Mouse (Mus musculus): ENCODE results near the gene Cep83. TPM values are rescaled to one million over a fixed set of nuclear protein-coding genes. Genes with fewer than 3 reads are reported as not detected.

Gene Cep83
- polyA plus RNA-seq, 1 experiment: 1.2 TPM

DNA sequence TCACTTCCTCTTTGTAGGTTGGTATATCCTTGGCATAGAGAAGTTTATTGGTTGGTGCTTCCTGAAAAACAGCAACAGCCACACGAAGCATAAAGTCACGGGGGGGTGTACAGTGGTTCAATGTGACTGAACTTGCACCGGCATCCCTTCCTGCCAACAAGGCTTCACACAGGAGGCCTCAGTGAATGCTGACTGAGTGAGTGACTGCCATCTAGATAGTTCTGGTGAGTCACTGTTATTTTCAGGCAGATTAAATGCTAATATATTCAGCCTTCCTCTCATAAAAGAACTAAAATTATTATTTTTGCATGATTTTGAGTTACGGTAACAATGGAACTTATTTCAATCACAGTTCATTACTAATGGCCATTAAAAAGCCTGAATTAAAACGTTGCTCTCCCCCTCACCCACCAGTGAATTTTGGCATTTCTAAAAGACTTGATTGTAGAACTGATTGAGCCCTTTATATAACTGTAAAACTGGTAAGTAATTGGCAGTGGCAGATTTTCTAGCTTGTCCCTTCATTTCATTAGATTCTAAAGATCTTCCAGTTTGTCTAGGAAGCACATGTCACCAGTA, 106.3 kb downstream of the Cep83 start:
- Histone ChIP-seq H3K36me3 (ENCODE audit: control insufficient read depth) (peaks cover 25% of the 10 kb centered on the region), H3K4me1 (ENCODE audit: control insufficient read depth) (no peaks in the 10 kb centered on the region), H3K27me3 (ENCODE audit: control insufficient read depth) (no peaks in the 10 kb centered on the region), H3K4me3 (replicated peaks) (no peak overlapping the region), H3K9me3 (ENCODE audit: control insufficient read depth, low read length) (no peaks in the 10 kb centered on the region)
- no peak for TF ChIP-seq TAL1 (IDR thresholded peaks at IDR 0.05; ENCODE audit: low read length)
- TF ChIP-seq GATA1 (IDR thresholded peaks at IDR 0.05; ENCODE audit: low read length): no peak

DNA sequence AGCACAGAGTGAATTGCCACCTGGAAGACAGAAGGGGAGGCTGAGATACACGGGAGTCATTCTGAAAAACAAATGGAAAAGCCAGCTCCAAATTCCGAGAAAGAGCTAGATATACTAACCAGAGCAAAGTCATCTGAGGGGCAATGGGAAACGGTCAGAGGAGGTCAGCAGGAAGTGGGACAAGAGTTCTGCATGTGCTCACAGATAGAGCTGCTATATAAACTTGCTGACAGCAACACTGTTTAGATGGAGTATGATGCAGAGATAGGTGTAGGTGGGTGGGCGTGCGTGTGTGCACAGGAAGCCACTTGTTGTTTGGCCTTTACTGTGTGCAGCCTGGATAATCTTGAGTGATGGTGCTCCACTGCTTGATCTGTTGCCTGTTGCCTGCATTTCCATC, 109.7 kb downstream of the Cep83 start:
- TF ChIP-seq GATA1 (IDR thresholded peaks at IDR 0.05; ENCODE audit: low read length) (no peak), TAL1 (IDR thresholded peaks at IDR 0.05; ENCODE audit: low read length) (no peak)
- Histone ChIP-seq H3K27me3 (ENCODE audit: control insufficient read depth) (no peaks in the 10 kb centered on the region), H3K4me3 (replicated peaks) (no peak overlapping the region), H3K4me1 (ENCODE audit: control insufficient read depth) (peaks cover 5% of the 10 kb centered on the region), H3K36me3 (ENCODE audit: control insufficient read depth) (peaks cover 12% of the 10 kb centered on the region), H3K9me3 (ENCODE audit: control insufficient read depth, low read length) (no peaks in the 10 kb centered on the region)

DNA sequence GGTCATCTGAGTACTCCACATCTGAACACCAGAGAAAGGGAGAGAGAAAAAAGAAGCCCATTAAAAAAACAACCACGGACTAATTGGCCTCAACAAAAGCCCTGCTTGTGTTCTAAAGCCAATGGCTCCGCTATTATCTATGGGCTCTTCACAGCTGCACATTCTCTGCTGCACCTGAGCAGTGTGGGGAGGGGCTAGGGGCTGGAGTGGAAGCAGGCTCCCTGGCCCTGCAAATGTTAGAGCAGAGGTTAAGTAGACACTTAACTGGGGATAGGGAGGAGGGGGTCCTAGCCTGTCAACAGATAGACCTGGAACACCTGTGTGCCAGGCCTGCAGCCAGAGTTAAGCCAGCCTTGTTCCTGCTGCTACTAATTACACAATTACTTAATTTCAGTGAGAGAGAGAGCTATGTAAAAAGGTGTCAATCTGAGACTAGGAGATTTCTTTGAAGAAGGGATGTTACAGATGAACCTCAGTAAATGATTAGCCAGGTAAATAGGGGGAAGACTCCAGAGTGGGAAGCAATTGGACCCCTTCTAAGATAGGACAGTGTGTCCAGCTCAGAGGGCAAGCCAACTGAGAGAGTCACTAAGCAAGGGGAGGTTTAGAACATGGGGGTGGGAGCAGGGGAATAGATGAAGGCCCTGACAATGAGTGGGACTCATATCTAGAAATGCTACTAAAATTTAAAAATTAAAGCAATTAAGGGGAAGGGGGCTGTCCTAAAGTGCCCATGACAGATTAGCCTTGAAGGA, 111.2 kb downstream of the Cep83 start:
- peaks cover 7% of the 10 kb centered on the region for H3K36me3 ChIP-seq (ENCODE audit: control insufficient read depth)
- peaks cover 5% of the 10 kb centered on the region for H3K4me1 ChIP-seq (ENCODE audit: control insufficient read depth)
- H3K27me3 ChIP-seq (ENCODE audit: control insufficient read depth): no peaks in the 10 kb centered on the region
- no peak overlapping the region for H3K4me3 ChIP-seq (replicated peaks)
- TF ChIP-seq TAL1 (IDR thresholded peaks at IDR 0.05; ENCODE audit: low read length) (no peak), GATA1 (IDR thresholded peaks at IDR 0.05; ENCODE audit: low read length) (no peak)
- H3K9me3 ChIP-seq (ENCODE audit: control insufficient read depth, low read length): no peaks in the 10 kb centered on the region

DNA sequence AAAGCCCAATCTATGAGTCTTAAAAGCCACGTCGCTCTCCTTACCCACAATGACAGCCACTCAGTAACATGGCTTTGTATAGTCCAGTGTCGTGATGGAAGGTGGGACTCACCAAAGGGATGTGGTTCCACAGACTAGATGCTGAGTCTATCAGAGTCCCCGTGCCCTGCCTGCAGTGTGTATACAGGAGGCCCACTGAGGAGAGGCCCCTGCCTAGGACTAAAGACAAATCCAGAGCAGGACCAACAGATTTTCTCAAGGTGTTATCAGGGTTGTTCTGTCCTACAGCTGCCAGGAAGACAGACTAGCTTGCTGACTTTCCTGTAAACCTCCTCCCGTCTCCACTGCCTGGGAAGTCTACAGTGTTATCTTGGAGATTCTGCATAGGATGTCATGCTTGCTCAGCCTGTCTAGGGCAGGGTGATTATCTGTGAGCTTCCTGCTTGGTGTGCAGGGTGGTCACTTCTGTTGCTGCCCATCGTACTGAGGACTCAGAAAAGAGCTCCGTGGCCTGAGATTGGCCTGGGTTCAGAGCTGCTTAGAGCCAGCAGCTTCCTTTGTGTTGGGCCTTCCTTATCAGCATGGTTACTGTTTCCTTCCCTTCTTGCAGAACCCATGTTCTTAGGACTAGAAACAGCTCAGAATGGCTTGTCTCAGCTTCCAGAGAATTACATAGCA, 112.4 kb downstream of the Cep83 start:
- peaks cover 3% of the 10 kb centered on the region for H3K36me3 ChIP-seq (ENCODE audit: control insufficient read depth)
- H3K9me3 ChIP-seq (ENCODE audit: control insufficient read depth, low read length): no peaks in the 10 kb centered on the region
- no peak overlapping the region for H3K4me3 ChIP-seq (replicated peaks)
- TF ChIP-seq GATA1 (IDR thresholded peaks at IDR 0.05; ENCODE audit: low read length) (no peak), TAL1 (IDR thresholded peaks at IDR 0.05; ENCODE audit: low read length) (no peak)
- H3K27me3 ChIP-seq (ENCODE audit: control insufficient read depth): no peaks in the 10 kb centered on the region
- H3K4me1 ChIP-seq (ENCODE audit: control insufficient read depth): peaks cover 5% of the 10 kb centered on the region

DNA sequence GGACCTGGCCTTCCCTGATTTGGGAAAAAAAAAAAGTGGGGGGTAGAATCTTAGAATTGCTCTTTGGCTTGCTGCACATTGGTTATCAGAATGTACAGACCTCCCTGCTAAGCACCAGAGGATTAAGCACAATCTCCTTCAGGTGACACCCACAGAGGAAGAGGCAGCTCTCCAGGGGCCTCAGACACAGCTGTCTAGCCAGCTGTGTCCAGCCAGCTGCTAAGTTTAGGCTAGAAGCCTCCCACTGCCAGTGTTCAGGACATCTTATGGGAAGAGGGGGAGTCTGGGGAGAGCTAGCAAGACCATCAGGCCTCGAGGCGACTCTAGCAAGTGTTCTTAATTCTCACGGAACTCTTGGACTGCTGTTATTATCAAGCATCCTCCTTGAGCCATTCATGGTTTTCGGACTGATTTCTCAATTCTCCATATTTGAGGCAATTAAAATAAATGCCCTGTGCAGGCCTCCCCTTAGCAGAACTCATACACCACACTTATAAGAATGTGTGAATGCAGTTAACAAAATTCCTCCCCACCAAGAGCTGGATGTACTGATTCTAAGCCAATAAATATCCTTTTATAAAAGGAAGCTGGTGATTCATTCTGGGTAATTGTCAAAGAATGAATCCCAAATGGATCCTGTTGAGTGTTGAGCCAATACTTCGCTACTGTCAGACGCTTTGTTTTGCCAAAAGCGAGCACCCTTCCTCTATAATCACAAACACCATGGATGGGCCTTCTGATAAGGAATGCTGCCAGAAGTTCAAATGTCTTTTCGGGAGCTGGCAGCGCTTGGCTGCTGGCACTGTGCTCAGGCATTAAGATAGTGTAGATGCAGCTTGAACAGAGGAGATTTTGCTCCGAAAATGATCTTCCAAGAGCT, 115.8 kb downstream of the Cep83 start:
- Histone ChIP-seq H3K27me3 (ENCODE audit: control insufficient read depth) (no peaks in the 10 kb centered on the region), H3K9me3 (ENCODE audit: control insufficient read depth, low read length) (no peaks in the 10 kb centered on the region), H3K36me3 (ENCODE audit: control insufficient read depth) (no peaks in the 10 kb centered on the region), H3K4me1 (ENCODE audit: control insufficient read depth) (peaks cover 15% of the 10 kb centered on the region), H3K4me3 (replicated peaks) (no peak overlapping the region)
- no peak for TF ChIP-seq GATA1 (IDR thresholded peaks at IDR 0.05; ENCODE audit: low read length)
- TF ChIP-seq TAL1 (IDR thresholded peaks at IDR 0.05; ENCODE audit: low read length): no peak

DNA sequence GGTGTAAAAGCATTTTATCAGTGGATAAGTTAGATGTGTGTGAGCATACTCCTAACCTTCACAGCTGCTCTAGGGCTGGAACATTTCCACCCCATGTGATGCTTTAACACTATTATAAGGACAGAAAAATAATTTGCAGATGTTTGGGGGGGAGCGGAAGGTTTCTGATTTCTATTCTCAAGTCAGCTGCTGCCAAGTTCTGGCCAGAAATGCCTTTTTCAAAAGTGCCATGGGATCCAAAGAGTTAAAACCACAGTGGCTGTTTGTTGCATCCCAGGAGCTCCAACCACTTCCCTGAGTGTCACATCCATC, 116.4 kb downstream of the Cep83 start:
- H3K9me3 ChIP-seq (ENCODE audit: control insufficient read depth, low read length): no peaks in the 10 kb centered on the region
- TF ChIP-seq TAL1 (IDR thresholded peaks at IDR 0.05; ENCODE audit: low read length) (no peak), GATA1 (IDR thresholded peaks at IDR 0.05; ENCODE audit: low read length) (no peak)
- no peaks in the 10 kb centered on the region for H3K27me3 ChIP-seq (ENCODE audit: control insufficient read depth)
- H3K4me1 ChIP-seq (ENCODE audit: control insufficient read depth): peaks cover 19% of the 10 kb centered on the region
- no peak overlapping the region for H3K4me3 ChIP-seq (replicated peaks)
- no peaks in the 10 kb centered on the region for H3K36me3 ChIP-seq (ENCODE audit: control insufficient read depth)

DNA sequence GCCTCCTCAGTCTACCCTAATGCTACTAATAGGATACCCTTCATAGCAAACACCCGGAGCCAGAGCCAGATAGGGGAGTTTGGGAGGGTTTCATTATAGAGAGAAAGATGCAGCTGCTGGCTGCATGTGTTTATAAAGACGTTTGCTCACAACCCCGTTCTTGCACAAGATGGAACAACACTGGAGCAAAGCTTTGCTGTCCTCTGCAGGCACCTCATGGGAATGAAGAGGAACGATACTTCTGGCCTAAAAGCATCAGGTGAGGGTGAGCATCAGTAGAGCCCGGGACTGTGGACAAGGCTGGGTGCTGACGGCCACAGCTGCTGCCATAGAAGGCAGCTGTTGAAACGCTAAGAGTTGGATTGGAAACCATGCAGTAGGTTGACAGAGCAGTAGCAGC, 118.9 kb downstream of the Cep83 start:
- H3K36me3 ChIP-seq (ENCODE audit: control insufficient read depth): no peaks in the 10 kb centered on the region
- H3K4me1 ChIP-seq (ENCODE audit: control insufficient read depth): peaks cover 21% of the 10 kb centered on the region
- TF ChIP-seq GATA1 (IDR thresholded peaks at IDR 0.05; ENCODE audit: low read length): no peak
- TF ChIP-seq TAL1 (IDR thresholded peaks at IDR 0.05; ENCODE audit: low read length): no peak
- H3K9me3 ChIP-seq (ENCODE audit: control insufficient read depth, low read length): no peaks in the 10 kb centered on the region
- H3K4me3 ChIP-seq (replicated peaks): no peak overlapping the region
- no peaks in the 10 kb centered on the region for H3K27me3 ChIP-seq (ENCODE audit: control insufficient read depth)

DNA sequence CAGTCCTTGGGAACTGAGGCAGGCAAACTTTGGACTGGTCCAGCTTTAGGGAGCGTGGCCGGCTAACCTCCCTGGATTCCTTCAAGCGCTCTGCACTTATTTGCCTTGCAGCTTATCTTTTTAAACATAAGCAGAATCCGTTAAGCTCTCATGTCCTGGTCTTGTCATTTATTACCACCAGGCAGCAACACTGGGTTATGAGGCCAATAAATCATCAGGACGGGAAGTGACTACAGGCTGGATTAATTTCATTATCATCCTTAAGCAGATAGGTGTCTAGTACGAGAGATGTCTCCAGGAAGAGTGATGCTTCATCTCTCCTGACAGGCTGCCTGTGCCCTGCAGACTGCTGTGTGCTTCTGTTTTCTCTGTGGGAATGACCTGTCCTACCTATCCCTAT, 119.8 kb downstream of the Cep83 start:
- no peaks in the 10 kb centered on the region for H3K36me3 ChIP-seq (ENCODE audit: control insufficient read depth)
- no peak for TF ChIP-seq TAL1 (IDR thresholded peaks at IDR 0.05; ENCODE audit: low read length)
- peaks cover 21% of the 10 kb centered on the region for H3K4me1 ChIP-seq (ENCODE audit: control insufficient read depth)
- H3K9me3 ChIP-seq (ENCODE audit: control insufficient read depth, low read length): no peaks in the 10 kb centered on the region
- no peaks in the 10 kb centered on the region for H3K27me3 ChIP-seq (ENCODE audit: control insufficient read depth)
- H3K4me3 ChIP-seq (replicated peaks): no peak overlapping the region

All from erythroblast, embryonic 14.5 days (primary cell).